Mouse (Mus musculus): ENCODE results near the gene Gstm7. TPM values are rescaled to one million over a fixed set of nuclear protein-coding genes. Genes with fewer than 3 reads are reported as not detected.
"Not testable (repeated sequence)": the region's sequence is repeated elsewhere in the genome, so short reads cannot be mapped to it uniquely, and the experiment has no call there.

The Gstm7 gene
- polyA plus RNA-seq, 1 experiment from 2014 or later = 13.0 TPM

GRCm38 (mm10) chr3:107895720-107896569 lies 35.7 kb downstream of the Gstm7 start, which contains the start of gene Gstm5:
TSS of gene Gstm5 (plus strand) at chr3:107895821.
- Histone ChIP-seq H3K36me3 (ENCODE audit: control insufficient read depth, insufficient read depth) (peaks cover 38% of the 10 kb centered on the region), H3K27me3 (replicated peaks; ENCODE audit: control insufficient read depth, insufficient read depth, low read length) (no peaks in the 10 kb centered on the region), H3K9ac (ENCODE audit: low read depth, low read length) (peak within 1 kb of the TSS; percentile 81), H3K4me2 (replicated peaks; ENCODE audit: low read depth) (peak within 1 kb of the TSS; percentile 99), H3K4me3 (ENCODE audit: low read depth, low read length) (peak within 1 kb of the TSS; percentile 63), H3K9me3 (ENCODE audit: control insufficient read depth) (no peaks in the 10 kb centered on the region), H3K4me1 (replicated peaks; ENCODE audit: control insufficient read depth, insufficient read depth, low read length) (0 out of 2 replicates have a peak, but pooled peaks cover 2% of the 10 kb centered on the region), H3K27ac (ENCODE audit: low read depth, low read length) (peak within 1 kb of the TSS; percentile 70)
- peak; percentile 75 for ATAC-seq
- 4% methylated on average over 40 of the region's 40 CpGs for WGBS
- TF ChIP-seq CTCF (IDR thresholded peaks at IDR 0.05; ENCODE audit: low read depth) = no peak

GRCm38 (mm10) chr3:107895194-107895719 lies 36.4 kb downstream of the Gstm7 start:
- Histone ChIP-seq H3K27me3 (replicated peaks; ENCODE audit: control insufficient read depth, insufficient read depth, low read length) (no peaks in the 10 kb centered on the region), H3K9ac (ENCODE audit: low read depth, low read length) (peak overlapping the region; percentile 81; the same call in 1 of the 2 replicates), H3K4me2 (replicated peaks; ENCODE audit: low read depth) (peak overlapping the region; percentile 99), H3K9me3 (ENCODE audit: control insufficient read depth) (no peaks in the 10 kb centered on the region), H3K4me3 (ENCODE audit: low read depth, low read length) (peak overlapping the region; percentile 63), H3K4me1 (replicated peaks; ENCODE audit: control insufficient read depth, insufficient read depth, low read length) (0 out of 2 replicates have a peak, but pooled peaks cover 2% of the 10 kb centered on the region), H3K27ac (ENCODE audit: low read depth, low read length) (peak overlapping the region; percentile 70; the same call in 1 of the 2 replicates), H3K36me3 (ENCODE audit: control insufficient read depth, insufficient read depth) (peaks cover 45% of the 10 kb centered on the region)
- no peak for TF ChIP-seq CTCF (IDR thresholded peaks at IDR 0.05; ENCODE audit: low read depth)
- 6% methylated on average over 6 of the region's 6 CpGs for WGBS
- peak; percentile 31 for ATAC-seq

DNA sequence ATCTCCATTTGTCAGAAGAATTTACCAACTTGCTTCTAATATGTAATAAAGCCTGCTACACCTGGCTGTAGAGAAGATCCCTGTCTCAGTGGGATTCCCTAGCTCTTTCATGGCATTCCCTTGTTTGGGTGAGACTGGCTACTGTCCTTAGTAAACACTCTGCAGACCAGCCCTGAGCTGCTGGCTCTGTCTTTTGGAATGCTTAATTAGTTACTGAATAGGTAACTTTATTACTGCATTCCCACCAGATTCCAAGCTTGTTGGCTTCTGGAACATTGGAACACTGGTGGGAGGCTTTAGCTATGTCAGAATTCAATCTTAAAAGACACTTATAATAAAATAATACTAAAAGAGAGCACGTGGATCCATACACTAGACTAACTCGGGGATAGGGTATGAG lies 42.4 kb downstream of the Gstm7 start:
- H3K4me1 ChIP-seq (replicated peaks; ENCODE audit: control insufficient read depth, insufficient read depth, low read length); H3K4me2 ChIP-seq (replicated peaks; ENCODE audit: low read depth); H3K4me3 ChIP-seq (ENCODE audit: low read depth, low read length); H3K9me3 ChIP-seq (ENCODE audit: control insufficient read depth); H3K9ac ChIP-seq (ENCODE audit: low read depth, low read length); H3K27ac ChIP-seq (ENCODE audit: low read depth, low read length); ATAC-seq; H3K27me3 ChIP-seq (replicated peaks; ENCODE audit: control insufficient read depth, insufficient read depth, low read length): not testable (repeated sequence)
- 81% methylated on average over 2 of the region's 2 CpGs for WGBS
- peaks cover 77% of the 10 kb centered on the region for H3K36me3 ChIP-seq (ENCODE audit: control insufficient read depth, insufficient read depth)

DNA sequence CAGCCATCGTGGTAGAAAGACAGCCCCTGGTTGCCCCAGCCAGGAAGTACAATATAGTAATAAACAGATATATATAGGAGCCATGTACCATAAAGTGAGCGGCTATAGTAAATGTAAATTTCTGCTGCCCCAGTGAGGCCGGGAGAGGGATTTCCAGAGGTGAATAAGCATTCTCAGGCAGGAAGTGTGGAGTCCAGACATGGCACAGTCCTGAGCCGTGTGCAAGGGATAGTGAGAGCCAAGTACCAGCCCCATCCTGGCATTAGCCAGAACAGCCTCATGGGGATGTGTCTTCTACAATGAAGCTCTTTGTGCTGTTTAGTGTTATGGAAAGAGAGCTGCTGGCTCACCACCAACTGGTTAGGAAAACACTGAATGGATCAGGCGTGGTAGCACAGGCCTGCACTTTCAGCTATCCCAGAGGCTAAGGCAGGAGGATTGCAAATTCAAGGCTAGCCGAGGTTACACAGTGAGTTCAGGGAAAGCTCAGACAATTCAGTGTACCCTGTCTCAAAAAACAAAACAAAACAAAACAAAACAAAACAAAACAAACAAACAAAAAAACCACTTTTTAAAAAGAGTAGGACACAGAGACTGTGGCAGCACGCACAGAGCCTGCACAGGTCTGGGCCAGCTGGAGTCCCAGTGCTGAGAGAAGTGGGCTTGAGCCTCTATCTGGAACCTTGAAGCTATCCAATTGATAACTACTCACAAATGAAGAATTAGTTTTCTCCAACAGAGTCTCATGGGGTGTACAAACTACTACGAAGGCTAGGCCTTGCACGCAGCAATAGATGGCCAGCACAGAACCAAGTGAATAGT lies 43.7 kb downstream of the Gstm7 start:
- Histone ChIP-seq H3K27ac (ENCODE audit: low read depth, low read length) (peak overlapping the region; percentile 75), H3K9ac (ENCODE audit: low read depth, low read length) (peak overlapping the region; percentile 17; the same call in 1 of the 2 replicates), H3K4me3 (ENCODE audit: low read depth, low read length) (no peak overlapping the region), H3K4me2 (replicated peaks; ENCODE audit: low read depth) (no peak overlapping the region), H3K9me3 (ENCODE audit: control insufficient read depth) (no peaks in the 10 kb centered on the region), H3K36me3 (ENCODE audit: control insufficient read depth, insufficient read depth) (peaks cover 81% of the 10 kb centered on the region), H3K4me1 (replicated peaks; ENCODE audit: control insufficient read depth, insufficient read depth, low read length) (no peaks in the 10 kb centered on the region), H3K27me3 (replicated peaks; ENCODE audit: control insufficient read depth, insufficient read depth, low read length) (no peaks in the 10 kb centered on the region)
- WGBS = 55% methylated on average over 9 of the region's 9 CpGs
- peak; percentile 69 for ATAC-seq
- peak; percentile 46 for TF ChIP-seq CTCF (IDR thresholded peaks at IDR 0.05; ENCODE audit: low read depth)

- H3K4me2 ChIP-seq (replicated peaks; ENCODE audit: low read depth) = peak overlapping the region; percentile 70
- peaks cover 27% of the 10 kb centered on the region for H3K36me3 ChIP-seq (ENCODE audit: control insufficient read depth, insufficient read depth)
- no peaks in the 10 kb centered on the region for H3K9me3 ChIP-seq (ENCODE audit: control insufficient read depth)
- no peaks in the 10 kb centered on the region for H3K27me3 ChIP-seq (replicated peaks; ENCODE audit: control insufficient read depth, insufficient read depth, low read length)
- H3K27ac ChIP-seq (ENCODE audit: low read depth, low read length) = peak overlapping the region; percentile 95
- ATAC-seq = no peak
- peak overlapping the region; percentile 53 for H3K4me3 ChIP-seq (ENCODE audit: low read depth, low read length)
- TF ChIP-seq CTCF (IDR thresholded peaks at IDR 0.05; ENCODE audit: low read depth) = no peak
- WGBS = 39% methylated on average over 12 of the region's 12 CpGs
- peaks cover 17% of the 10 kb centered on the region for H3K4me1 ChIP-seq (replicated peaks; ENCODE audit: control insufficient read depth, insufficient read depth, low read length)
- peak overlapping the region; percentile 86 for H3K9ac ChIP-seq (ENCODE audit: low read depth, low read length)
Measured at GRCm38 (mm10) chr3:107877747-107878736, 53.6 kb downstream of the Gstm7 start.
